Mouse (Mus musculus) kidney, adult 2 months (tissue): ENCODE results near the gene Dnase1l1.

Source experiments
- CTCF ChIP-seq: fragments of 200-500 bp; conservative IDR thresholded peaks from 2 replicates; pipeline ENCODE4 v1.5.1; 2011; ENCODE audit warnings: low read depth, mild to moderate bottlenecking, control low read depth, low read length, moderate library complexity, mixed read lengths; ENCODE audit not compliant: insufficient read depth, insufficient read length
- POLR2A ChIP-seq: fragments of 200-500 bp; IDR thresholded peaks from one replicate; pipeline ENCODE4 v1.6.1; 2011; ENCODE audit warnings: low read depth, low read length, control low read depth

DNA sequence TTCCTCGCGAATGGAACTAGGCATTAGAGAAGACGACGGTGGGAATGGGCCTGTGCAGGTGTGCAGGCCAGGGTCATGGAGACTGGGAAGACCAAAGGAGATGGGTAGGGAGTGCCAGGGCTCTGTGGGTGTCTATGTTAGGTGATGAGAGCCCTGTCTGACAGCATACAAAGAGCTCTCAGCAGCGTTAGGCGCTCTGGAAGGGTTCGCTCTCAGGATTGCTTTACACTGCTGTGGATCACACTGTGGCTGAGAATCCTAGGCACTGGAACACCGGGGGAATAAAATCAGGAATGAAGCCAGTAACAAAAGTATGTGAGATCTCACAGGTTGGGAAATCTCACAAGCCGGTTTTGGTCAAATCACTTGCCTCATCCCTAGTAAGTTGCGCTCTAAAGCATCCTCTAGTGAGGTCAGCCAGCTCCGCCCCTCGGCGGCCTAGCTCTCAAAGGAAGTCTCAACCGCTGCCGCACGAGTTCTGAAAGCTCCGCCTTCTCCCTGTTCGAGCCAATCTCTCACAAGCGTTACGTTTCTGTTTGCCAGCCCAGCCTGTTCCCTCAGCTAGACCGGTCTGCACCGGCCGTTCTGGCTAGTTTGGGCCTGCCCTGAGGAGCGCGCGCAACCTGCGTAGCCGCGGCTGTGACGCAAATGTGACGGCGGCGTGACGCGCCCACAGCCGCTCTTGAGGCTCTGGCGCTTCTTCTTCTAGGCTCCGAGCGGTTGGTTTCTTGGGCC lies 27.8 kb downstream of the Dnase1l1 start, which contains the start of gene Emd:
- TF ChIP-seq POLR2A: no peak
- TF ChIP-seq CTCF: no peak
